Mouse (Mus musculus) CH12.LX (cell line): ENCODE data around the gene Efna4. TPM values are rescaled to one million over a fixed set of nuclear protein-coding genes. Genes with fewer than 3 reads are reported as not detected.

Experiments
- DNase-seq: peaks from one replicate; pipeline ENCODE4 v3.0.0-alpha.2; 2013; ENCODE audit errors: extremely low read depth
- H3K27ac ChIP-seq: 2 replicates; pipeline ENCODE4 v1.5.1; 2012; ENCODE audit warnings: low read depth, mild to moderate bottlenecking, control low read depth, moderate library complexity; ENCODE audit not compliant: insufficient read depth
- H3K27me3 ChIP-seq: replicated peaks from 2 replicates; pipeline ENCODE3; 2012; ENCODE audit warnings: inconsistent platforms
- H3K36me3 ChIP-seq, 2 experiments: replicated peaks in 1 of 2; 2 replicates each; pipeline versions ENCODE3 to v1.6.1; 2012; ENCODE audit warnings: inconsistent platforms in 1 of 2, low read length in 1 of 2, mild to moderate bottlenecking in 1 of 2, mixed read lengths in 1 of 2, moderate library complexity in 1 of 2; ENCODE audit not compliant: control insufficient read depth in 1 of 2, insufficient read depth in 1 of 2
- H3K4me1 ChIP-seq, 2 experiments: 2 replicates each; pipeline ENCODE4 v1.6.1; 2012; ENCODE audit warnings: inconsistent platforms in 1 of 2, moderate library complexity in 1 of 2; ENCODE audit not compliant: insufficient read depth in 2 of 2, control insufficient read depth in 1 of 2
- H3K4me2 ChIP-seq: 2 replicates; pipeline ENCODE4 v1.6.1; 2012; ENCODE audit warnings: low read depth, mild to moderate bottlenecking, control low read depth; ENCODE audit not compliant: poor library complexity, insufficient read depth, severe bottlenecking
- H3K4me3 ChIP-seq, 3 experiments: fragments of 150-350 bp in 1 of 3; sonication (generic) in 1 of 3; replicated peaks in 1 of 3; 2 replicates each; pipeline versions ENCODE3 to v1.5.1; 2011 to 2012; ENCODE audit warnings: low read depth in 2 of 3, low read length in 2 of 3, mild to moderate bottlenecking in 2 of 3, moderate library complexity in 2 of 3, control low read depth in 1 of 3, improper control_type of control experiment in 1 of 3, inconsistent platforms in 1 of 3, mixed read lengths in 1 of 3; ENCODE audit not compliant: poor library complexity in 1 of 3
- H3K79me2 ChIP-seq: replicated peaks from 2 replicates; pipeline ENCODE4 v1.6.1; 2012; ENCODE audit warnings: mild to moderate bottlenecking, moderate library complexity; ENCODE audit not compliant: control insufficient read depth, poor library complexity, insufficient read depth, severe bottlenecking; ENCODE audit errors: extremely low read depth
- H3K9ac ChIP-seq: 2 replicates; pipeline ENCODE4 v1.6.1; 2012; ENCODE audit warnings: low read depth, mild to moderate bottlenecking, control low read depth, moderate library complexity; ENCODE audit not compliant: insufficient read depth
- H3K9me3 ChIP-seq: replicated peaks from 2 replicates; pipeline ENCODE3; 2012; ENCODE audit warnings: low read length, inconsistent platforms, mixed read lengths
- BHLHE40 ChIP-seq: IDR thresholded peaks from 2 replicates; pipeline ENCODE4 v1.6.1; 2011; ENCODE audit warnings: mild to moderate bottlenecking, low read depth, low read length, improper control_type of control experiment
- CTCF ChIP-seq, 2 experiments: IDR thresholded peaks in 1 of 2; conservative IDR thresholded peaks in 1 of 2; 2 replicates each; pipeline ENCODE4 v1.5.1; 2011 to 2012; ENCODE audit warnings: low read depth in 2 of 2, low read length in 2 of 2, improper control_type of control experiment in 1 of 2, inconsistent platforms in 1 of 2, mild to moderate bottlenecking in 1 of 2, moderate library complexity in 1 of 2
- ELF1 ChIP-seq: IDR thresholded peaks from 2 replicates; pipeline ENCODE4 v1.6.1; 2014; ENCODE audit warnings: low read depth, mild to moderate bottlenecking, inconsistent platforms, low read length, improper control_type of control experiment
- HCFC1 ChIP-seq: IDR thresholded peaks from 2 replicates; pipeline ENCODE4 v1.6.1; 2012; ENCODE audit warnings: low read depth, mild to moderate bottlenecking, inconsistent platforms, low read length, improper control_type of control experiment
- IRF4 ChIP-seq: IDR thresholded peaks from 2 replicates; pipeline ENCODE4 v1.6.1; 2014; ENCODE audit warnings: low read depth, mild to moderate bottlenecking, inconsistent platforms, low read length, improper control_type of control experiment
- JUN ChIP-seq: IDR thresholded peaks from 2 replicates; pipeline ENCODE4 v1.6.1; 2011; ENCODE audit warnings: low read depth, mild to moderate bottlenecking, low read length, improper control_type of control experiment, moderate library complexity; ENCODE audit not compliant: insufficient read depth
- KAT2A ChIP-seq: IDR thresholded peaks from 2 replicates; pipeline ENCODE4 v1.6.1; 2012; ENCODE audit warnings: low read length, improper control_type of control experiment, inconsistent platforms; ENCODE audit not compliant: insufficient replicate concordance
- MEF2A ChIP-seq: IDR thresholded peaks from 2 replicates; pipeline ENCODE4 v1.6.1; 2014; ENCODE audit warnings: low read depth, mild to moderate bottlenecking, inconsistent platforms, low read length, improper control_type of control experiment, borderline replicate concordance
- NELFE ChIP-seq: IDR thresholded peaks from 2 replicates; pipeline ENCODE4 v1.6.1; 2011; ENCODE audit warnings: low read depth, low read length, improper control_type of control experiment
- RAD21 ChIP-seq: IDR thresholded peaks from 2 replicates; pipeline ENCODE4 v1.6.1; 2011; ENCODE audit warnings: low read depth, mild to moderate bottlenecking, low read length, improper control_type of control experiment, moderate library complexity
- RCOR1 ChIP-seq: conservative IDR thresholded peaks from 2 replicates; pipeline ENCODE4 v1.6.1; 2012; ENCODE audit warnings: low read depth, mild to moderate bottlenecking, inconsistent platforms, low read length, improper control_type of control experiment
- SMC3 ChIP-seq: IDR thresholded peaks from 2 replicates; pipeline ENCODE4 v1.6.1; 2011; ENCODE audit warnings: low read depth, low read length, improper control_type of control experiment
- TCF12 ChIP-seq: IDR thresholded peaks from 2 replicates; pipeline ENCODE4 v1.6.1; 2014; ENCODE audit warnings: low read depth, mild to moderate bottlenecking, inconsistent platforms, low read length, improper control_type of control experiment
- dilution Hi-C: fragments of 300-500 bp; cut with MboI; formaldehyde crosslinking; loops from 2 replicates; pipeline ENCODE4 v1.14.3; 2020; ENCODE audit warnings: low sequenced_read_pairs; ENCODE audit not compliant: extremely low pct_unique_long_range_greater_than_20kb, extremely low pct_ligation_motif_present
- in situ Hi-C: fragments of 300-500 bp; cut with MboI; formaldehyde crosslinking; loops from 3 replicates; pipeline ENCODE4 v1.14.3; 2019; ENCODE audit warnings: low sequenced_read_pairs, low pct_ligation_motif_present, low pct_unique_long_range_greater_than_20kb, mixed read lengths
- polyA plus RNA-seq: library from polyadenylated mRNA; unstranded; fragments of >175 nt; gene quantifications from 2 replicates; pipeline ENCODE4 v1.2.1, GENCODE M21; 2012; ENCODE audit warnings: low read depth; ENCODE audit not compliant: insufficient read length
- total RNA-seq, 2 experiments: library from RNA; depleted of rRNA; stranded (reverse); fragments of 300-350 nt in 1 of 2; fragments of >200 nt in 1 of 2; gene quantifications; 2 replicates each; pipeline ENCODE4 v1.2.3; 2012 to 2014

The Efna4 gene
- total and polyA plus RNA-seq, 3 experiments: 1.1 to 2.6 (median 1.1) TPM

DNA sequence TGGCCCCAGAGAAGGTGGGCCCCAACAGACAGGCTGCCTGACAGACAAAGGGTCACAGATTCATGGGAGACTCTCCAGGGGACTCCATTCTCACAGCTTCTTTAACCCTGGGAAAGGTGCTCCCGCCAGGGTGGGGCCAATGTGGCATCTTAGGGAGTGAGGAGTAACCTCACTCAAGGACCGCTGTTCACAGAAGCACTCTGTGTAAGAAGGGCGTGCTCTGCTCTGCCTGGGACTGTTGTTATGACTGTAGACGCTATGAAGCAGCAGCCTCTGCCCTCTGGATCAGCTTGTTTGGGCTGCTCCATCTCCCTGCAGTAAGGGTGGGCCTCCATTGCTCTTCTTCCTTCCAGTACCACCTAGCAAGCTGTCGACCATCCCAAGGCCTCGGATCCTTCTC is 33.4 kb downstream of the Efna4 start:
- H3K9me3 ChIP-seq: no peaks in the 10 kb centered on the region
- peaks cover 2% of the 10 kb centered on the region for H3K27me3 ChIP-seq
- in situ Hi-C loops (no loop called here), dilution Hi-C loops (no loop called here)
- no peaks in the 10 kb centered on the region for H3K4me1 ChIP-seq
- no peaks in the 10 kb centered on the region for H3K36me3 ChIP-seq
- no peak for DNase-seq
- TF ChIP-seq RCOR1 (no peak), NELFE (no peak), KAT2A (no peak), RAD21 (no peak), ELF1 (no peak)
- H3K4me3 ChIP-seq: no peak overlapping the region
- no peak overlapping the region for H3K4me2 ChIP-seq
- H3K9ac ChIP-seq: no peak overlapping the region
- no peak overlapping the region for H3K27ac ChIP-seq
- no peaks in the 10 kb centered on the region for H3K79me2 ChIP-seq

DNA sequence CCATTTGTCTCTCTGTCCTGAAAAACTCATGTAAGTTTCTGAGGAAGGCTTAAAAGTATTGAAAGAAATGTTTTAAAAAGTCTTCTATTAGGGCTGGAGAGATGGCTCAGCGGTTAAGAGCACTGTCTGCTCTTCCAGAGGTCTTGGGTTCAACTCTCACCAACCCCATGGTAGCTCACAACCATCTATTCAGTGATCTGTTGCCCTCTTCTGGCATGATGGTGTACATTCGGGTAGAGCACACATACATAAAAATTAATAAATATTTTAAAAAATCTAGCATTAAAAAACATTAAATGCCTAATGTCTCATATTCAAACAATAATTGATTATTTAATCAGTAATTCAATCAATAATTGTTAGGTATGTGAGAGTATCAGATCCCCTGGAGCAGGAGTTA is 37.3 kb downstream of the Efna4 start:
- peak; percentile 51 for TF ChIP-seq RAD21
- peak; percentile 37; the same call in 1 of the 2 replicates for TF ChIP-seq SMC3
- TF ChIP-seq CTCF (conservative IDR thresholded peaks at IDR 0.05 in 1 of 2, IDR thresholded peaks at IDR 0.05 in 1 of 2; ENCODE audit: low read depth in 2 of 2, low read length in 2 of 2): peak in 1 of 2 experiments; percentile 56; a peak in 2 of 4 replicates
- no peak for TF ChIP-seq JUN
- in situ Hi-C loops (no loop called here), dilution Hi-C loops (no loop called here)
- DNase-seq: no peak
- no peaks in the 10 kb centered on the region for H3K79me2 ChIP-seq
- peaks cover 7 to 25% of the 10 kb centered on the region in 2 experiments for H3K4me1 ChIP-seq
- H3K4me3 ChIP-seq: no peak overlapping the region
- H3K27me3 ChIP-seq: peaks cover 2% of the 10 kb centered on the region
- H3K27ac ChIP-seq: no peak overlapping the region
- no peaks in the 10 kb centered on the region for H3K9me3 ChIP-seq
- no peak overlapping the region for H3K4me2 ChIP-seq
- H3K9ac ChIP-seq: no peak overlapping the region
- H3K36me3 ChIP-seq: no peaks in the 10 kb centered on the region

DNA sequence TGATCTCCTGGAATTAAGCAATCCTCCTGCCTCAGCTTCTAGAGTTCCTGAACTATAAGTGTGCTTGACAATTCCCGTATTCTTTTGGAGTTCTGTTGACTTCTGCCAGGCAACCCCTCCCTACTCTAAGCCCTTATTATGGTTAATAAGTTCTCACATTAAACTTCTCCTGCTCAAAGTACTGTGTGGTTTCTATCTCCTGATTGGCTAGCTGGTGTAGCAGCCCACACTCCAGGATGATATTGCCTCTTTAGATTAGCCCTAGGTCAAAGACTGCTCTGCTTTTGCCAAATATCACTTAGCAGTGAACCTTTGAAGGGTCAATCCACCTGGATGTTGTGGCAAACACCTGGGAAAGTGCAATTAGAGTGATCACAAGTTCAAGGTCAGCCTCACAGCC is 37.8 kb downstream of the Efna4 start:
- DNase-seq: no peak
- Histone ChIP-seq H3K4me2 (no peak overlapping the region), H3K4me1 (peaks cover 7 to 30% of the 10 kb centered on the region in 2 experiments), H3K36me3 (no peaks in the 10 kb centered on the region), H3K4me3 (no peak overlapping the region), H3K79me2 (no peaks in the 10 kb centered on the region), H3K9me3 (no peaks in the 10 kb centered on the region), H3K27me3 (no peaks in the 10 kb centered on the region), H3K9ac (no peak overlapping the region), H3K27ac (no peak overlapping the region)
- dilution Hi-C loops: no loop called here
- in situ Hi-C loops: no loop called here
- TF ChIP-seq IRF4 (no peak), HCFC1 (no peak), MEF2A (no peak), BHLHE40 (no peak), TCF12 (no peak)
